Mouse (Mus musculus) intestine, postnatal 0 days (tissue): ENCODE results near the gene Bsx. TPM values are rescaled to one million over a fixed set of nuclear protein-coding genes. Genes with fewer than 3 reads are reported as not detected.

Experiments
- ATAC-seq: fragments of 200-750 bp; cut with Nextera tagmentation; 2 replicates; pipeline ENCODE4 v1.8.0; 2017; ENCODE audit warnings: mild to moderate bottlenecking, moderate TSS enrichment, moderate library complexity
- H3K27ac ChIP-seq: fragments of 300-500 bp; sonication (generic); 2 replicates; pipeline ENCODE4 v1.5.1; 2014; ENCODE audit warnings: mild to moderate bottlenecking, low read depth, low read length, moderate library complexity
- H3K27me3 ChIP-seq: fragments of 300-500 bp; sonication (generic); replicated peaks from 2 replicates; pipeline ENCODE4 v1.6.1; 2014; ENCODE audit warnings: low read length, mixed read lengths; ENCODE audit not compliant: control insufficient read depth, insufficient read depth
- H3K36me3 ChIP-seq: fragments of 300-500 bp; sonication (generic); 2 replicates; pipeline ENCODE4 v1.6.1; 2014; ENCODE audit warnings: mild to moderate bottlenecking, moderate library complexity; ENCODE audit not compliant: control insufficient read depth, insufficient read depth
- H3K4me1 ChIP-seq: fragments of 300-500 bp; sonication (generic); replicated peaks from 2 replicates; pipeline ENCODE4 v1.6.1; 2014; ENCODE audit warnings: antibody characterized with exemption, low read length, mixed read lengths; ENCODE audit not compliant: control insufficient read depth, insufficient read depth
- H3K4me2 ChIP-seq: fragments of 300-500 bp; sonication (generic); replicated peaks from 2 replicates; pipeline ENCODE4 v1.6.1; 2014; ENCODE audit warnings: low read depth, mild to moderate bottlenecking, moderate library complexity
- H3K4me3 ChIP-seq: fragments of 300-500 bp; sonication (generic); 2 replicates; pipeline ENCODE4 v1.5.1; 2014; ENCODE audit warnings: low read depth, low read length
- H3K9ac ChIP-seq: fragments of 300-500 bp; sonication (generic); 2 replicates; pipeline ENCODE4 v1.6.1; 2014; ENCODE audit warnings: mild to moderate bottlenecking, low read depth, low read length
- H3K9me3 ChIP-seq: fragments of 300-500 bp; sonication (generic); 2 replicates; pipeline ENCODE4 v1.6.1; 2016; ENCODE audit warnings: mixed run types; ENCODE audit not compliant: control insufficient read depth
- CTCF ChIP-seq: sonication (generic); IDR thresholded peaks from 2 replicates; pipeline ENCODE4 v1.5.1; 2016; ENCODE audit warnings: low read depth, mild to moderate bottlenecking, control low read depth, antibody characterized with exemption, moderate library complexity
- WGBS: fragments of 180-500 bp; shearing (Covaris S2); extraction: QIAGEN DNeasy Blood & Tissue Kit; methylation state at CpG from one replicate; pipeline ENCODE4 v1.1.7; 2014; 5-methylcytosine and 5-hydroxymethylcytosine counted together
- polyA plus RNA-seq: library from polyadenylated mRNA; unstranded; fragments of >200 nt; fragmentation: Nextera tagmentation; extraction: Ambion mirVana; gene quantifications from 2 replicates; pipeline ENCODE4 v1.2.1, GENCODE M21; 2015

The Bsx gene
- polyA plus RNA-seq, 1 experiment from 2014 or later: not detected

DNA sequence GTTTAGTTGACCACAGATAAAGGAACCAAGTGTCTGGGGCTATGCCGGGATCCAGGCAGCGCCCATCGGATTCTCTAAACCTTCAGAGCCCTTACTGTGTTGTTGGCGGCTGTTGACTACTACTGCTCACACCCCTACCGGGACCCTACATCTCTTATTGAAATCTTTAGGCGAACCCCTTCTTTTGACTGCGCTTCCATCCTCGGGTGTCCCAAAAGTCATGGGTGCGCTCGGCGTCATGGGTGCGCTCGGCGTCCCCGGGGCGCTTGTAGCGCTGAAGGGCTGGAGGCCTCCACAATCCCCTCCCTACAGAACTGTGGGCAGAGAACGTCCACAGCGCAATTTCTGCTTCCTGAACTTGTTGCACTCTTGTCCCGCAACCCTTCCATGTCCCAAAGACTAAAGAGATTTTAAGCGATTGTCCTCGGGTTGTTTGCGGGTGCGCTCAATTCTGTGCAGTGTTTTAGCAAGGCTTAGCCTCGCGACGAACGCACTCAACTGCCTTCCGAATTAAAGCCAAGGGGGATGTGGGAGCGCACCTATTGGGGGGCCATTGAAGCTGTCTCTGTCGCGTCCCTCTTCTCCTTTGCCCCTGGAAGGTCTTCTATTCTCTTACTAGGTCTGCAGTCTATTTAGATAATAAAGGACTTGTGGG is 4.5 kb downstream of the Bsx start:
- 2% methylated on average over 32 of the region's 32 CpGs for WGBS
- peak overlapping the region; percentile 58; the same call in 1 of the 2 replicates for H3K4me2 ChIP-seq
- no peak overlapping the region for H3K27ac ChIP-seq
- no peaks in the 10 kb centered on the region for H3K36me3 ChIP-seq
- no peak for TF ChIP-seq CTCF
- H3K9me3 ChIP-seq: no peaks in the 10 kb centered on the region
- H3K27me3 ChIP-seq: peaks cover 77% of the 10 kb centered on the region
- H3K9ac ChIP-seq: no peak overlapping the region
- peak overlapping the region; percentile 33 for H3K4me3 ChIP-seq
- ATAC-seq: no peak
- no peaks in the 10 kb centered on the region for H3K4me1 ChIP-seq

- no peak overlapping the region for H3K9ac ChIP-seq
- H3K9me3 ChIP-seq: no peaks in the 10 kb centered on the region
- H3K27ac ChIP-seq: no peak overlapping the region
- no peak for TF ChIP-seq CTCF
- 2% methylated on average over 14 of the region's 14 CpGs for WGBS
- no peak overlapping the region for H3K4me2 ChIP-seq
- ATAC-seq: no peak
- H3K4me1 ChIP-seq: no peaks in the 10 kb centered on the region
- H3K36me3 ChIP-seq: no peaks in the 10 kb centered on the region
- 0 out of 2 replicates have a peak overlapping the region, but pooled peaks have one; percentile 1 for H3K4me3 ChIP-seq
- H3K27me3 ChIP-seq: peaks cover 71% of the 10 kb centered on the region
Measured at GRCm38 (mm10) chr9:40878998-40879397, 5.1 kb downstream of the Bsx start.

GRCm38 (mm10) chr9:40885669-40886068 is 11.7 kb downstream of the Bsx start:
- no peaks in the 10 kb centered on the region for H3K36me3 ChIP-seq
- TF ChIP-seq CTCF: no peak
- no peaks in the 10 kb centered on the region for H3K9me3 ChIP-seq
- H3K27ac ChIP-seq: no peak overlapping the region
- H3K27me3 ChIP-seq: peaks cover 15% of the 10 kb centered on the region
- WGBS: 49% methylated on average over 10 of the region's 10 CpGs
- H3K4me3 ChIP-seq: no peak overlapping the region
- no peak overlapping the region for H3K4me2 ChIP-seq
- no peaks in the 10 kb centered on the region for H3K4me1 ChIP-seq
- no peak for ATAC-seq
- H3K9ac ChIP-seq: no peak overlapping the region

DNA sequence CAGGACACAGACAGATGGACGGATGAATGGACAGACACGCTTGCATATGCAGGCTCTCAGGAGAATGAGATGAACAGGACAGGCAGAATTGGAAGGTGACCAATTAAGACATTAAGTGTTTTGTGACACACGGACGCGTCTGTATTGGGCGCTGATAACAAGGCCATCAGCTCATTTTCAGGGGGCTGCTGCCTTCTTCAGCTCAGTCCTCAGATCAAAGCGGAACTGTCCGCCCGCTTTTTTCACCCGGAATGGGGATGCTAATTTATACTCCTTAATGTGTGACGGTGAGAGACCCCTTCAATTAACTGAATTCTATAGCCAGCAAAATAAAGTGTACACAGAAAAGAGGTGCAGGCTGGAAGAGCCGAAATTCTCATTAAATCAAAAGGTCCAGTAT is 15.5 kb downstream of the Bsx start:
- TF ChIP-seq CTCF: no peak
- no peaks in the 10 kb centered on the region for H3K36me3 ChIP-seq
- 60% methylated on average over 12 of the region's 12 CpGs for WGBS
- no peak overlapping the region for H3K27ac ChIP-seq
- ATAC-seq: no peak
- no peak overlapping the region for H3K9ac ChIP-seq
- H3K4me2 ChIP-seq: no peak overlapping the region
- H3K27me3 ChIP-seq: peaks cover 10% of the 10 kb centered on the region
- no peak overlapping the region for H3K4me3 ChIP-seq
- H3K4me1 ChIP-seq: no peaks in the 10 kb centered on the region
- H3K9me3 ChIP-seq: no peaks in the 10 kb centered on the region

- H3K27me3 ChIP-seq: no peaks in the 10 kb centered on the region
- no peak for TF ChIP-seq CTCF
- no peak for ATAC-seq
- 81% methylated on average over 6 of the region's 6 CpGs for WGBS
- no peaks in the 10 kb centered on the region for H3K9me3 ChIP-seq
- no peak overlapping the region for H3K27ac ChIP-seq
- H3K4me1 ChIP-seq: no peaks in the 10 kb centered on the region
- H3K4me2 ChIP-seq: no peak overlapping the region
- no peak overlapping the region for H3K4me3 ChIP-seq
- H3K9ac ChIP-seq: no peak overlapping the region
- no peaks in the 10 kb centered on the region for H3K36me3 ChIP-seq
Measured at GRCm38 (mm10) chr9:40892456-40892855, 18.5 kb downstream of the Bsx start.

DNA sequence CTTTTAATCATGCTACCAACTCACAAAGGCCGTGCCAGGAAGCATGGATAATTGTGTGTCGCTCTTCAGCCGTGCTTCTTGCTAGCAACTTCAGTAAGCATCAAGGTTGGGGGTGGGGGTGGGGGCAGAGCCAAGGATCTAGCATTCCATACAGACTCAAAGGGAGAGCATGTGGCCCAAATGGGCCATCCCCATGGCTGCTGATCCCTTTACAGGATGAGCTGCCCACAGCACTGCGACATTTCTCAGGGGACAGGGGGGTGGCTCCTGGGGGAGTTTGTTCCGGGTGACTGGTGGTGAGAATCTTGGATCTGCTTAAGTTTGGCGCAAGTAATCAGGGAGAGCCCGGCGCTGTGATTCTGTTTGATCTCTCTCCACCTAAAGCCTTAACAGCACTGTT is 33.5 kb downstream of the Bsx start:
- H3K27ac ChIP-seq: no peak overlapping the region
- no peaks in the 10 kb centered on the region for H3K4me1 ChIP-seq
- no peak overlapping the region for H3K4me2 ChIP-seq
- WGBS: 51% methylated on average over 8 of the region's 8 CpGs
- no peak overlapping the region for H3K9ac ChIP-seq
- no peak for TF ChIP-seq CTCF
- H3K9me3 ChIP-seq: no peaks in the 10 kb centered on the region
- no peaks in the 10 kb centered on the region for H3K27me3 ChIP-seq
- H3K4me3 ChIP-seq: no peak overlapping the region
- ATAC-seq: no peak
- H3K36me3 ChIP-seq: no peaks in the 10 kb centered on the region

DNA sequence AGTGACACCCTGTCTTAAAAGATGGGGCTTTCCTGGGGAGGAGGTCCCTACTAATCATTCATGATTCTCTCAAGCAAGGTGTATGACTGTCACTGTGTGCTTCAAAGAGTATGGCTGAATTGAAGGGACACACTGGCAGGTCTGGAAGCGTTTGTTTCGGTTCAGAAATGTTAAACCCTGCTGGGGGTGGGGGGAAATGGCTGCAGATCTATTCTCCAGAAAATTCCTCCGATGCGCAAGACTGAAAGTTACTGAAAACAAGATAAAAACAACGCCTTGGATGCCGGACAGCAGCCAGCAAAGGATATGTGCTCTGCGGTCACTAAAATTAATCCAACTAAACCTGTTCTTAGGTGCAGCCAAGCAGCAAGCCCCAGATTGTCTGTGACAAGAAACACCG is 34.5 kb downstream of the Bsx start:
- WGBS: 83% methylated on average over 8 of the region's 8 CpGs
- Histone ChIP-seq H3K9me3 (no peaks in the 10 kb centered on the region), H3K36me3 (no peaks in the 10 kb centered on the region), H3K4me1 (no peaks in the 10 kb centered on the region), H3K9ac (no peak overlapping the region), H3K4me2 (no peak overlapping the region), H3K27ac (no peak overlapping the region), H3K4me3 (no peak overlapping the region), H3K27me3 (no peaks in the 10 kb centered on the region)
- ATAC-seq: no peak
- no peak for TF ChIP-seq CTCF
